Comparison of ENCODE assay signal across 18 mouse cellular contexts in genomic region chr6:55324785-55325184, GRCm38 (mm10). TPM values are rescaled to one million over a fixed set of nuclear protein-coding genes. Genes with fewer than 3 reads are reported as not detected.
DNase-seq lines count a peak whose midpoint lies in the region; ATAC-seq and TF ChIP-seq lines count a peak whose summit lies in the region.
"Had no signal": no experiment of that assay in that cellular context is flagged by ENCODE, and none has a peak within 500 bp of the region (broad histone marks: within the 10 kb centered on the region; RNA-seq: fewer than 3 reads in every experiment).

No protein-coding gene starts in this region.

- DNase-seq in kidney, adult 2 months = no peak
- DNase-seq in kidney, postnatal 10 days = no peak
- DNase-seq in MEL-GATA-1-ER (ENCODE audit: extremely low read depth, low read depth) = peak; percentile 30
- DNase-seq in intestine, embryonic 14.5 days (ENCODE audit: low spot score) = no peak
- peak; percentile 47 for DNase-seq in liver, postnatal 0 days
- no peak for DNase-seq in cerebellum, adult 11 months
- no peak for DNase-seq in left cerebral cortex, adult 11 months (ENCODE audit: low spot score)
- DNase-seq in adrenal gland, adult 2 months = no peak
- DNase-seq: cerebellum, adult 9-10 months had no signal

- TF ChIP-seq CTCF in kidney, adult 2 months (conservative IDR thresholded peaks at IDR 0.05; ENCODE audit: insufficient read depth, insufficient read length, low read depth, low read length) = peak; percentile 38; the same call in 1 of the 2 replicates
- peak; percentile 77 for TF ChIP-seq CTCF in liver, postnatal 0 days (IDR thresholded peaks at IDR 0.05; ENCODE audit: low read depth)

- WGBS in kidney, adult 2 months = 58% methylated on average over 1 of the region's 1 CpGs
- 55% methylated on average over 1 of the region's 1 CpGs for WGBS in intestine, embryonic 14.5 days
- 32% methylated on average over 1 of the region's 1 CpGs for WGBS in liver, postnatal 0 days (ENCODE audit: insufficient replicate concordance)

- H3K4me3 ChIP-seq in kidney, adult 2 months (ENCODE audit: insufficient read depth, low read depth, low read length) = no peak overlapping the region
- H3K4me3 ChIP-seq in intestine, embryonic 14.5 days (ENCODE audit: low read depth, low read length) = no peak overlapping the region
- H3K4me3 ChIP-seq in liver, postnatal 0 days (ENCODE audit: low read depth, low read length) = no peak overlapping the region
- H3K4me3 ChIP-seq: forebrain, embryonic 10.5 days; limb, embryonic 15.5 days; midbrain, embryonic 13.5 days had no signal

- H3K27me3 ChIP-seq in kidney, adult 2 months (replicated peaks; ENCODE audit: control insufficient read depth, insufficient read depth, low read length) = no peaks in the 10 kb centered on the region
- H3K27me3 ChIP-seq in intestine, embryonic 14.5 days (replicated peaks; ENCODE audit: control insufficient read depth, insufficient read depth, low read length) = no peaks in the 10 kb centered on the region
- no peaks in the 10 kb centered on the region for H3K27me3 ChIP-seq in liver, postnatal 0 days (ENCODE audit: insufficient read depth, low read length)
- H3K27me3 ChIP-seq: limb, embryonic 15.5 days; midbrain, embryonic 13.5 days had no signal

- no peaks in the 10 kb centered on the region for H3K36me3 ChIP-seq in kidney, adult 2 months (ENCODE audit: control insufficient read depth, insufficient read depth, low read length)
- no peaks in the 10 kb centered on the region for H3K36me3 ChIP-seq in intestine, embryonic 14.5 days (ENCODE audit: control insufficient read depth, insufficient read depth, low read length)
- no peaks in the 10 kb centered on the region for H3K36me3 ChIP-seq in liver, postnatal 0 days (replicated peaks; ENCODE audit: insufficient read depth, low read length)
- H3K36me3 ChIP-seq: forebrain, embryonic 10.5 days; limb, embryonic 15.5 days; midbrain, embryonic 13.5 days had no signal

- TF ChIP-seq EP300 in liver, postnatal 0 days (IDR thresholded peaks at IDR 0.05; ENCODE audit: low read depth) = no peak

- H3K9me3 ChIP-seq in intestine, embryonic 14.5 days (ENCODE audit: control insufficient read depth, low read length) = no peaks in the 10 kb centered on the region
- H3K9me3 ChIP-seq in liver, postnatal 0 days (ENCODE audit: low read length) = no peaks in the 10 kb centered on the region
- H3K9me3 ChIP-seq: forebrain, embryonic 10.5 days; limb, embryonic 15.5 days; midbrain, embryonic 13.5 days had no signal

- no peak overlapping the region for H3K4me2 ChIP-seq in intestine, embryonic 14.5 days (ENCODE audit: low read length)
- H3K4me2 ChIP-seq in liver, postnatal 0 days (ENCODE audit: low read depth, low read length) = peak overlapping the region; percentile 66
- H3K4me2 ChIP-seq: limb, embryonic 15.5 days; midbrain, embryonic 13.5 days had no signal

- H3K4me1 ChIP-seq in kidney, adult 2 months (ENCODE audit: control insufficient read depth, insufficient read depth, low read length) = peaks cover 27% of the 10 kb centered on the region
- H3K4me1 ChIP-seq in intestine, embryonic 14.5 days (replicated peaks; ENCODE audit: control insufficient read depth, insufficient read depth, low read length) = 0 out of 2 replicates have a peak, but pooled peaks cover 3% of the 10 kb centered on the region
- H3K4me1 ChIP-seq in liver, postnatal 0 days (ENCODE audit: insufficient read depth) = peaks cover 68% of the 10 kb centered on the region
- H3K4me1 ChIP-seq: midbrain, embryonic 13.5 days had no signal

- ATAC-seq in intestine, embryonic 14.5 days (replicated peaks; ENCODE audit: low FRiP score, low TSS enrichment, low read depth) = peak; percentile 8; the same call in 1 of the 2 replicates
- peak; percentile 26; the same call in 1 of the 2 replicates for ATAC-seq in liver, postnatal 0 days
- ATAC-seq: CD4-positive, CD25-positive, alpha-beta regulatory T cell, adult 4 months; midbrain, embryonic 13.5 days had no signal

- TF ChIP-seq POLR2A in kidney, adult 2 months (IDR thresholded peaks at IDR 0.05; ENCODE audit: low read depth, low read length) = no peak

- 0 out of 2 replicates have a peak overlapping the region, but pooled peaks have one; percentile 40 for H3K27ac ChIP-seq in kidney, adult 2 months (ENCODE audit: insufficient read depth, low read depth, low read length)
- 0 out of 2 replicates have a peak overlapping the region, but pooled peaks have one; percentile 2 for H3K27ac ChIP-seq in intestine, embryonic 14.5 days (ENCODE audit: low read depth)
- H3K27ac ChIP-seq in liver, postnatal 0 days (ENCODE audit: low read depth) = peak overlapping the region; percentile 70
- H3K27ac ChIP-seq: forebrain, embryonic 10.5 days; limb, embryonic 15.5 days; midbrain, embryonic 13.5 days had no signal

- no peak overlapping the region for H3K9ac ChIP-seq in intestine, embryonic 14.5 days (ENCODE audit: low read length)
- H3K9ac ChIP-seq in liver, postnatal 0 days (replicated peaks) = peak overlapping the region; percentile 50
- H3K9ac ChIP-seq: limb, embryonic 15.5 days; midbrain, embryonic 13.5 days had no signal

RNA-seq across cellular contexts. Expression of gene Aqp1, which starts 11.4 kb away (rescaled TPM):
- 1,148 and 1,467 TPM in 2 replicates for polyA plus RNA-seq in kidney, adult 2 months (2012; rRNA removed)
- 1.9 and 2.2 TPM in 2 replicates for polyA plus RNA-seq in intestine, embryonic 14.5 days (2014; fragmentation: Nextera tagmentation; extraction: Ambion mirVana)
- 134 and 135 TPM in 2 replicates for polyA plus RNA-seq in liver, postnatal 0 days (2015; fragmentation: Nextera tagmentation; extraction: Ambion mirVana)
- 10 to 100 TPM; 35.1 to 85.4 TPM for total RNA-seq in adrenal gland, adult 2 months (2021)
- 135 and 204 TPM in 2 replicates for polyA plus RNA-seq in adrenal gland, adult 2 months (2012; rRNA removed)
- polyA plus RNA-seq: CD4-positive, CD25-positive, alpha-beta regulatory T cell, adult 4 months had no signal

RNA-seq across cellular contexts. Expression of gene Ghrhr, which starts 51.3 kb away (rescaled TPM):
- 0.36 and 0.61 TPM in 2 replicates for polyA plus RNA-seq in kidney, adult 2 months (2012; rRNA removed)
- 0.18 and 0.22 TPM in 2 replicates for polyA plus RNA-seq in intestine, embryonic 14.5 days (2014; fragmentation: Nextera tagmentation; extraction: Ambion mirVana)
- 0.08 and 0.09 TPM in 2 replicates for polyA plus RNA-seq in liver, postnatal 0 days (2015; fragmentation: Nextera tagmentation; extraction: Ambion mirVana)
- total RNA-seq in adrenal gland, adult 2 months (2021) = not detected
- polyA plus RNA-seq in adrenal gland, adult 2 months (2012; rRNA removed) = not detected in 2 replicates
- total RNA-seq: granulocyte monocyte progenitor cell, adult 5-6 weeks; left cerebral cortex, adult 18-20 months had no signal
- polyA plus RNA-seq: CD4-positive, CD25-positive, alpha-beta regulatory T cell, adult 4 months; forebrain, embryonic 10.5 days; hindbrain, embryonic 11.5 days; kidney, embryonic 14.5 days; limb, embryonic 15.5 days; midbrain, embryonic 13.5 days; neural tube, embryonic 14.5 days had no signal

Comparison
In these comparisons a context has a peak if more than half of its experiments do, and no peak if none do; other contexts are left out.
1. DNase-seq: peak in MEL-GATA-1-ER (single experiment) and liver, postnatal 0 days (single experiment); none in kidney, adult 2 months (single experiment), kidney, postnatal 10 days (single experiment), intestine, embryonic 14.5 days (single experiment), cerebellum, adult 11 months (single experiment), left cerebral cortex, adult 11 months (single experiment) and adrenal gland, adult 2 months (single experiment).
2. H3K27ac ChIP-seq: peak in every context shown above with its lines; median percentile 70 in liver, postnatal 0 days; 40 in kidney, adult 2 months; 2 in intestine, embryonic 14.5 days.
3. RNA of gene Aqp1, which starts 11.4 kb away (polyA plus RNA-seq): 1,148 to 1,467 TPM in kidney, adult 2 months, 135 to 204 TPM in adrenal gland, adult 2 months and 134 to 135 TPM in liver, postnatal 0 days; 1.9 to 2.2 TPM in intestine, embryonic 14.5 days; every median in the first group is over 10 times any median in the second.